Mouse (Mus musculus): ENCODE measurements around the gene Phkg2. TPM values are rescaled to one million over a fixed set of nuclear protein-coding genes. Genes with fewer than 3 reads are reported as not detected.
"Not testable (repeated sequence)": the region's sequence is repeated elsewhere in the genome, so short reads cannot be mapped to it uniquely, and the experiment has no call there.

The Phkg2 gene
- total and polyA plus RNA-seq, 3 experiments, result 42.3 to 87.3 (median 50.8) TPM

- peaks cover 17% of the 10 kb centered on the region for H3K4me1 ChIP-seq (ENCODE audit: insufficient read depth, low read depth, low read length)
- peaks cover 18% of the 10 kb centered on the region for H3K36me3 ChIP-seq (replicated peaks)
- DNase-seq (ENCODE audit: low spot score) (no peak), ATAC-seq (ENCODE audit: extremely low read depth, insufficient number of reproducible peaks, low FRiP score, poor library complexity, severe bottlenecking) (no peak)
- H3K9me3 ChIP-seq (replicated peaks), result peaks cover 8% of the 10 kb centered on the region
- no peak overlapping the region for H3K4me3 ChIP-seq (ENCODE audit: low read depth, low read length)
- TF ChIP-seq GATA2 (IDR thresholded peaks at IDR 0.05; ENCODE audit: borderline replicate concordance, low read depth, low read length) (no peak), POLR2AphosphoS5 (IDR thresholded peaks at IDR 0.05; ENCODE audit: insufficient replicate concordance, low read depth, low read length) (no peak), GATA1 (IDR thresholded peaks at IDR 0.05; ENCODE audit: borderline replicate concordance, low read length) (no peak), TAL1 (conservative IDR thresholded peaks at IDR 0.05; ENCODE audit: low read depth, low read length) (no peak), CTCF (IDR thresholded peaks at IDR 0.05; ENCODE audit: low read depth, low read length) (no peak)
- H3K27me3 ChIP-seq (ENCODE audit: insufficient read depth, low read length), result peaks cover 9% of the 10 kb centered on the region; the same call in 1 of the 2 replicates
Observed at GRCm38 (mm10) chr7:127616336-127616735, 43.2 kb downstream of the Phkg2 start.

GRCm38 (mm10) chr7:127616881-127617280 lies 43.7 kb downstream of the Phkg2 start:
- DNase-seq (ENCODE audit: low spot score) (no peak), ATAC-seq (ENCODE audit: extremely low read depth, insufficient number of reproducible peaks, low FRiP score, poor library complexity, severe bottlenecking) (no peak)
- no peak for TF ChIP-seq POLR2AphosphoS5 (IDR thresholded peaks at IDR 0.05; ENCODE audit: insufficient replicate concordance, low read depth, low read length)
- no peak for TF ChIP-seq TAL1 (conservative IDR thresholded peaks at IDR 0.05; ENCODE audit: low read depth, low read length)
- TF ChIP-seq CTCF (IDR thresholded peaks at IDR 0.05; ENCODE audit: low read depth, low read length), result no peak
- no peak for TF ChIP-seq GATA1 (IDR thresholded peaks at IDR 0.05; ENCODE audit: borderline replicate concordance, low read length)
- no peak for TF ChIP-seq GATA2 (IDR thresholded peaks at IDR 0.05; ENCODE audit: borderline replicate concordance, low read depth, low read length)
- peaks cover 17% of the 10 kb centered on the region for H3K4me1 ChIP-seq (ENCODE audit: insufficient read depth, low read depth, low read length)
- peaks cover 4% of the 10 kb centered on the region; the same call in 1 of the 2 replicates for H3K27me3 ChIP-seq (ENCODE audit: insufficient read depth, low read length)
- H3K4me3 ChIP-seq (ENCODE audit: low read depth, low read length), result no peak overlapping the region
- peaks cover 5% of the 10 kb centered on the region for H3K9me3 ChIP-seq (replicated peaks)
- H3K36me3 ChIP-seq (replicated peaks), result peaks cover 13% of the 10 kb centered on the region

GRCm38 (mm10) chr7:127617962-127618361 lies 44.8 kb downstream of the Phkg2 start:
- peaks cover 17% of the 10 kb centered on the region for H3K4me1 ChIP-seq (ENCODE audit: insufficient read depth, low read depth, low read length)
- H3K36me3 ChIP-seq (replicated peaks), result peaks cover 2% of the 10 kb centered on the region
- TF ChIP-seq POLR2AphosphoS5 (IDR thresholded peaks at IDR 0.05; ENCODE audit: insufficient replicate concordance, low read depth, low read length), result no peak
- no peak for TF ChIP-seq TAL1 (conservative IDR thresholded peaks at IDR 0.05; ENCODE audit: low read depth, low read length)
- no peak for TF ChIP-seq GATA2 (IDR thresholded peaks at IDR 0.05; ENCODE audit: borderline replicate concordance, low read depth, low read length)
- TF ChIP-seq GATA1 (IDR thresholded peaks at IDR 0.05; ENCODE audit: borderline replicate concordance, low read length), result no peak
- no peak for TF ChIP-seq CTCF (IDR thresholded peaks at IDR 0.05; ENCODE audit: low read depth, low read length)
- H3K4me3 ChIP-seq (ENCODE audit: low read depth, low read length), result no peak overlapping the region
- H3K27me3 ChIP-seq (ENCODE audit: insufficient read depth, low read length), result 0 out of 2 replicates have a peak, but pooled peaks cover 2% of the 10 kb centered on the region
- peaks cover 3% of the 10 kb centered on the region; the same call in 1 of the 2 replicates for H3K9me3 ChIP-seq (replicated peaks)
- ATAC-seq (ENCODE audit: extremely low read depth, insufficient number of reproducible peaks, low FRiP score, poor library complexity, severe bottlenecking) (no peak), DNase-seq (ENCODE audit: low spot score) (no peak)

- not testable (repeated sequence) for DNase-seq (ENCODE audit: low spot score); H3K4me3 ChIP-seq (ENCODE audit: low read depth, low read length); ATAC-seq (ENCODE audit: extremely low read depth, insufficient number of reproducible peaks, low FRiP score, poor library complexity, severe bottlenecking)
Observed at GRCm38 (mm10) chr7:127618402-127618801, 45.3 kb downstream of the Phkg2 start.

GRCm38 (mm10) chr7:127626039-127626438 lies 52.9 kb downstream of the Phkg2 start:
- H3K4me3 ChIP-seq (ENCODE audit: low read depth, low read length), result no peak overlapping the region
- H3K4me1 ChIP-seq (ENCODE audit: insufficient read depth, low read depth, low read length), result peaks cover 14% of the 10 kb centered on the region
- no peaks in the 10 kb centered on the region for H3K9me3 ChIP-seq (replicated peaks)
- ATAC-seq (ENCODE audit: extremely low read depth, insufficient number of reproducible peaks, low FRiP score, poor library complexity, severe bottlenecking), result no peak
- H3K27me3 ChIP-seq (ENCODE audit: insufficient read depth, low read length), result no peaks in the 10 kb centered on the region
- TF ChIP-seq CTCF (IDR thresholded peaks at IDR 0.05; ENCODE audit: low read depth, low read length) (no peak), GATA1 (IDR thresholded peaks at IDR 0.05; ENCODE audit: borderline replicate concordance, low read length) (no peak), GATA2 (IDR thresholded peaks at IDR 0.05; ENCODE audit: borderline replicate concordance, low read depth, low read length) (no peak), POLR2AphosphoS5 (IDR thresholded peaks at IDR 0.05; ENCODE audit: insufficient replicate concordance, low read depth, low read length) (no peak), TAL1 (conservative IDR thresholded peaks at IDR 0.05; ENCODE audit: low read depth, low read length) (no peak)
- no peaks in the 10 kb centered on the region for H3K36me3 ChIP-seq (replicated peaks)
- DNase-seq (ENCODE audit: low spot score), result no peak

More at GRCm38 (mm10) chr7:127618402-127618801, 45.3 kb downstream of the Phkg2 start:
- H3K27me3 ChIP-seq (ENCODE audit: insufficient read depth, low read length); H3K9me3 ChIP-seq (replicated peaks); H3K36me3 ChIP-seq (replicated peaks): not testable (repeated sequence)
- H3K4me1 ChIP-seq (ENCODE audit: insufficient read depth, low read depth, low read length), result peaks cover 17% of the 10 kb centered on the region

GRCm38 (mm10) chr7:127626471-127626870 lies 53.3 kb downstream of the Phkg2 start:
- no peaks in the 10 kb centered on the region for H3K36me3 ChIP-seq (replicated peaks)
- H3K9me3 ChIP-seq (replicated peaks), result no peaks in the 10 kb centered on the region
- peaks cover 14% of the 10 kb centered on the region for H3K4me1 ChIP-seq (ENCODE audit: insufficient read depth, low read depth, low read length)
- TF ChIP-seq POLR2AphosphoS5 (IDR thresholded peaks at IDR 0.05; ENCODE audit: insufficient replicate concordance, low read depth, low read length), result no peak
- no peak for TF ChIP-seq CTCF (IDR thresholded peaks at IDR 0.05; ENCODE audit: low read depth, low read length)
- TF ChIP-seq GATA2 (IDR thresholded peaks at IDR 0.05; ENCODE audit: borderline replicate concordance, low read depth, low read length), result no peak
- no peak for TF ChIP-seq GATA1 (IDR thresholded peaks at IDR 0.05; ENCODE audit: borderline replicate concordance, low read length)
- TF ChIP-seq TAL1 (conservative IDR thresholded peaks at IDR 0.05; ENCODE audit: low read depth, low read length), result peak; percentile 87
- no peak overlapping the region for H3K4me3 ChIP-seq (ENCODE audit: low read depth, low read length)
- no peaks in the 10 kb centered on the region for H3K27me3 ChIP-seq (ENCODE audit: insufficient read depth, low read length)
- ATAC-seq (ENCODE audit: extremely low read depth, insufficient number of reproducible peaks, low FRiP score, poor library complexity, severe bottlenecking) (peak; percentile 85), DNase-seq (ENCODE audit: low spot score) (peak; percentile 69)

Measured in G1E (cell line).